In genomic region chr11:49108833-49109232, GRCm38 (mm10) we compare ENCODE assay signal across 10 mouse cellular contexts. TPM values are rescaled to one million over a fixed set of nuclear protein-coding genes. Genes with fewer than 3 reads are reported as not detected.
DNase-seq lines count a peak whose midpoint lies in the region; ATAC-seq and TF ChIP-seq lines count a peak whose summit lies in the region.
"Had no signal": no experiment of that assay in that cellular context is flagged by ENCODE, and none has a peak within 500 bp of the region (broad histone marks: within the 10 kb centered on the region; RNA-seq: fewer than 3 reads in every experiment).

No protein-coding gene starts in this region.

- peaks cover 11% of the 10 kb centered on the region for H3K27me3 ChIP-seq in G1E (ENCODE audit: insufficient read depth, low read length)

- peaks cover 9% of the 10 kb centered on the region for H3K4me1 ChIP-seq in G1E (ENCODE audit: insufficient read depth, low read depth, low read length)

- H3K27ac ChIP-seq in layer of hippocampus, adult 2 months: no peak overlapping the region

- peak; percentile 41 for DNase-seq in adrenal gland, postnatal 14 days
- no peak for DNase-seq in adrenal gland, adult 18-20 months (ENCODE audit: low spot score in 2 of 2)
- peak in 1 of 2 experiments; percentile 22 for DNase-seq in layer of hippocampus, adult 2 months (ENCODE audit: low spot score in 2 of 2)
- no peak for DNase-seq in layer of hippocampus, postnatal 14 days (ENCODE audit: low spot score in 2 of 2)
- no peak for DNase-seq in G1E (ENCODE audit: low spot score)
- peak; percentile 79 for DNase-seq in induced T-regulatory cell, adult 2 months (ENCODE audit: low read depth)
- no peak for DNase-seq in cerebellum, postnatal 4 days (ENCODE audit: low spot score in 2 of 2)

- H3K36me3 ChIP-seq in G1E (replicated peaks): no peaks in the 10 kb centered on the region

- no peak overlapping the region for H3K4me3 ChIP-seq in layer of hippocampus, adult 2 months
- H3K4me3 ChIP-seq in G1E (ENCODE audit: low read depth, low read length): no peak overlapping the region

- no peak for ATAC-seq in G1E (ENCODE audit: extremely low read depth, insufficient number of reproducible peaks, low FRiP score, poor library complexity, severe bottlenecking)
- peak; percentile 67 for ATAC-seq in neutrophil, adult 5-6 weeks (ENCODE audit: extremely low read depth, insufficient number of reproducible peaks, low FRiP score, poor library complexity, severe bottlenecking)

- H3K9me3 ChIP-seq in G1E (replicated peaks): no peaks in the 10 kb centered on the region

- TF ChIP-seq CTCF in layer of hippocampus, adult 2 months (conservative IDR thresholded peaks at IDR 0.05): peak; percentile 78
- peak; percentile 64; the same call in 1 of the 2 replicates for TF ChIP-seq CTCF in G1E (IDR thresholded peaks at IDR 0.05; ENCODE audit: low read depth, low read length)

RNA-seq across cellular contexts. Expression of gene Olfr1396, which starts 5.8 kb away (rescaled TPM):
- 0.53 and 0.67 TPM in 2 replicates for total RNA-seq in adrenal gland, postnatal 14 days (2021)
- total RNA-seq in adrenal gland, adult 18-20 months (2021): 1 to 10 TPM; 1.2 to 4.1 TPM
- total RNA-seq in layer of hippocampus, adult 2 months (2021): not detected
- not detected for total RNA-seq in layer of hippocampus, postnatal 14 days (2021)
- total RNA-seq in G1E (2014; fragmentation: Nextera tagmentation) (not detected in 2 replicates), G1E (2017) (0.06 and 0.11 TPM in 2 replicates)
- not detected in 2 replicates for polyA plus RNA-seq in G1E (2012)
- total RNA-seq in neutrophil, adult 5-6 weeks (2017): not detected in 2 replicates
- polyA plus RNA-seq: stomach, embryonic 16.5 days had no signal

RNA-seq across cellular contexts. Expression of gene Ifi47, which starts 32.4 kb away (rescaled TPM):
- 5.1 and 8.9 TPM in 2 replicates for total RNA-seq in adrenal gland, postnatal 14 days (2021)
- 1 to 10 TPM; 7.3 to 9.4 TPM for total RNA-seq in adrenal gland, adult 18-20 months (2021)
- under 1 TPM; 0.41 to 0.56 TPM for total RNA-seq in layer of hippocampus, adult 2 months (2021)
- under 1 TPM; 0.31 to 0.65 TPM for total RNA-seq in layer of hippocampus, postnatal 14 days (2021)
- total RNA-seq in G1E (2014; fragmentation: Nextera tagmentation) (16.5 and 25.1 TPM in 2 replicates), G1E (2017) (31.6 and 32.2 TPM in 2 replicates)
- 0.81 and 0.99 TPM in 2 replicates for polyA plus RNA-seq in G1E (2012)
- total RNA-seq in neutrophil, adult 5-6 weeks (2017): 36.2 and 38.1 TPM in 2 replicates

RNA-seq across cellular contexts. Expression of gene Olfr1395, which starts 33.2 kb away (rescaled TPM):
- total RNA-seq in adrenal gland, postnatal 14 days (2021): not detected in 2 replicates
- not detected for total RNA-seq in adrenal gland, adult 18-20 months (2021)
- total RNA-seq in layer of hippocampus, adult 2 months (2021): not detected
- not detected for total RNA-seq in layer of hippocampus, postnatal 14 days (2021)
- total RNA-seq in G1E (2014; fragmentation: Nextera tagmentation) (not detected in 2 replicates), G1E (2017) (0.06 and 0.16 TPM in 2 replicates)
- polyA plus RNA-seq in G1E (2012): not detected in 2 replicates
- not detected in 2 replicates for total RNA-seq in neutrophil, adult 5-6 weeks (2017)
- total RNA-seq: heart, adult 18-20 months had no signal
- polyA plus RNA-seq: stomach, embryonic 16.5 days had no signal

RNA-seq across cellular contexts. Expression of gene Tgtp2, which starts 44.8 kb away (rescaled TPM):
- 0.44 and 3.5 TPM in 2 replicates for total RNA-seq in adrenal gland, postnatal 14 days (2021)
- total RNA-seq in adrenal gland, adult 18-20 months (2021): 10 to 100 TPM in 1 of 2 experiments, 1 to 10 TPM in 1; 4.3 to 18.2 TPM
- total RNA-seq in layer of hippocampus, adult 2 months (2021): under 1 TPM in 1 of 2 experiments, not detected in 1; 0.59 TPM
- not detected for total RNA-seq in layer of hippocampus, postnatal 14 days (2021)
- total RNA-seq in G1E (2014; fragmentation: Nextera tagmentation): 8.3 and 10.0 TPM in 2 replicates
- total RNA-seq in G1E (2017): 23.1 and 25.2 TPM in 2 replicates
- polyA plus RNA-seq in G1E (2012): 0.20 and 0.26 TPM in 2 replicates
- 76.6 and 92.3 TPM in 2 replicates for total RNA-seq in neutrophil, adult 5-6 weeks (2017)

RNA-seq across cellular contexts. Expression of gene Olfr1394, which starts 45.3 kb away (rescaled TPM):
- total RNA-seq in adrenal gland, postnatal 14 days (2021): not detected in 2 replicates
- total RNA-seq in adrenal gland, adult 18-20 months (2021): not detected
- total RNA-seq in layer of hippocampus, adult 2 months (2021): not detected
- total RNA-seq in layer of hippocampus, postnatal 14 days (2021): not detected
- total RNA-seq in G1E (2014; fragmentation: Nextera tagmentation) (not detected in 2 replicates), G1E (2017) (0.16 and 0.17 TPM in 2 replicates)
- polyA plus RNA-seq in G1E (2012): not detected in 2 replicates
- total RNA-seq in neutrophil, adult 5-6 weeks (2017): not detected in 2 replicates
- total RNA-seq: heart, adult 18-20 months had no signal
- polyA plus RNA-seq: stomach, embryonic 16.5 days had no signal

Comparison
In these comparisons a context has a peak if more than half of its experiments do, and no peak if none do; other contexts are left out.
1. DNase-seq: peak in adrenal gland, postnatal 14 days (single experiment) and induced T-regulatory cell, adult 2 months (single experiment); none in adrenal gland, adult 18-20 months (0 of 2), layer of hippocampus, postnatal 14 days (0 of 2), G1E (single experiment) and cerebellum, postnatal 4 days (0 of 2).